Mouse (Mus musculus) neural tube, embryonic 12.5 days (tissue): Measurements from ENCODE around the gene Ttyh3. TPM values are rescaled to one million over a fixed set of nuclear protein-coding genes. Genes with fewer than 3 reads are reported as not detected.

ENCODE experiments used
- ATAC-seq: fragments of 200-750 bp; cut with Nextera tagmentation; 2 replicates; pipeline ENCODE4 v1.8.0; 2017; ENCODE audit warnings: low read depth, mild to moderate bottlenecking, moderate TSS enrichment, moderate library complexity; ENCODE audit not compliant: low FRiP score
- H3K27ac ChIP-seq: fragments of 300-500 bp; sonication (generic); 2 replicates; pipeline ENCODE4 v1.5.1; 2016
- H3K27me3 ChIP-seq: fragments of 300-500 bp; sonication (generic); replicated peaks from 2 replicates; pipeline ENCODE4 v1.6.1; 2016; ENCODE audit warnings: mild to moderate bottlenecking
- H3K36me3 ChIP-seq: fragments of 300-500 bp; sonication (generic); 2 replicates; pipeline ENCODE4 v1.6.1; 2016; ENCODE audit warnings: mild to moderate bottlenecking
- H3K4me1 ChIP-seq: fragments of 300-500 bp; sonication (generic); 2 replicates; pipeline ENCODE4 v1.6.1; 2016
- H3K4me2 ChIP-seq: fragments of 300-500 bp; sonication (generic); replicated peaks from 2 replicates; pipeline ENCODE4 v1.6.1; 2016; ENCODE audit warnings: mild to moderate bottlenecking
- H3K4me3 ChIP-seq: fragments of 300-500 bp; sonication (generic); 2 replicates; pipeline ENCODE4 v1.5.1; 2016
- H3K9ac ChIP-seq: fragments of 300-500 bp; sonication (generic); 2 replicates; pipeline ENCODE4 v1.6.1; 2016; ENCODE audit warnings: mild to moderate bottlenecking
- H3K9me3 ChIP-seq: fragments of 300-500 bp; sonication (generic); 2 replicates; pipeline ENCODE4 v1.6.1; 2016; ENCODE audit warnings: mild to moderate bottlenecking
- WGBS: fragments of 180-500 bp; shearing (Covaris S2); methylation state at CpG from one replicate; pipeline ENCODE4 v1.1.7; 2016; 5-methylcytosine and 5-hydroxymethylcytosine counted together
- polyA plus RNA-seq: library from polyadenylated mRNA; unstranded; fragments of >200 nt; fragmentation: Nextera tagmentation; extraction: Ambion mirVana; gene quantifications from 2 replicates; pipeline ENCODE4 v1.2.1, GENCODE M21; 2016

Ttyh3 gene
- polyA plus RNA-seq, 1 experiment from 2014 or later, result 83.3 TPM

GRCm38 (mm10) chr5:140622978-140623670, 25.7 kb downstream of the Ttyh3 start:
- Histone ChIP-seq H3K27me3 (no peaks in the 10 kb centered on the region), H3K4me3 (no peak overlapping the region), H3K9me3 (peaks cover 4% of the 10 kb centered on the region; the same call in 1 of the 2 replicates), H3K27ac (no peak overlapping the region), H3K4me1 (0 out of 2 replicates have a peak, but pooled peaks cover 5% of the 10 kb centered on the region), H3K9ac (no peak overlapping the region), H3K36me3 (peaks cover 72% of the 10 kb centered on the region), H3K4me2 (no peak overlapping the region)
- 95% methylated on average over 23 of the region's 23 CpGs for whole genome bisulfite sequencing
- ATAC-seq, result no peak

GRCm38 (mm10) chr5:140621517-140621916, 27.3 kb downstream of the Ttyh3 start:
- Histone ChIP-seq H3K4me3 (no peak overlapping the region), H3K27ac (no peak overlapping the region), H3K4me2 (no peak overlapping the region), H3K27me3 (no peaks in the 10 kb centered on the region), H3K9ac (no peak overlapping the region), H3K36me3 (peaks cover 61% of the 10 kb centered on the region), H3K4me1 (peaks cover 5% of the 10 kb centered on the region; the same call in 1 of the 2 replicates), H3K9me3 (no peaks in the 10 kb centered on the region)
- 72% methylated on average over 10 of the region's 10 CpGs for WGBS
- no peak for ATAC-seq

- Histone ChIP-seq H3K36me3 (peaks cover 58% of the 10 kb centered on the region), H3K27ac (no peak overlapping the region), H3K4me2 (no peak overlapping the region), H3K27me3 (no peaks in the 10 kb centered on the region), H3K9ac (no peak overlapping the region), H3K4me3 (no peak overlapping the region), H3K4me1 (peaks cover 5% of the 10 kb centered on the region; the same call in 1 of the 2 replicates), H3K9me3 (no peaks in the 10 kb centered on the region)
- no peak for ATAC-seq
- 77% methylated on average over 9 of the region's 9 CpGs for WGBS
These were observed 27.7 kb downstream of the Ttyh3 start for GRCm38 (mm10) chr5:140621092-140621491.

GRCm38 (mm10) chr5:140619895-140620736, 28.7 kb downstream of the Ttyh3 start:
- WGBS, result 60% methylated on average over 7 of the region's 7 CpGs
- H3K4me3 ChIP-seq, result peak overlapping the region; percentile 5; the same call in 1 of the 2 replicates
- ATAC-seq, result peak; percentile 42; the same call in 1 of the 2 replicates
- peaks cover 5% of the 10 kb centered on the region; the same call in 1 of the 2 replicates for H3K4me1 ChIP-seq
- no peaks in the 10 kb centered on the region for H3K9me3 ChIP-seq
- H3K9ac ChIP-seq, result no peak overlapping the region
- no peak overlapping the region for H3K27ac ChIP-seq
- H3K27me3 ChIP-seq, result no peaks in the 10 kb centered on the region
- peaks cover 52% of the 10 kb centered on the region for H3K36me3 ChIP-seq
- H3K4me2 ChIP-seq, result no peak overlapping the region

- Histone ChIP-seq H3K27ac (no peak overlapping the region), H3K4me3 (no peak overlapping the region)
- 18% methylated on average over 6 of the region's 6 CpGs for WGBS
These were observed 29.6 kb downstream of the Ttyh3 start for GRCm38 (mm10) chr5:140619151-140619771.

GRCm38 (mm10) chr5:140617714-140618113, 31.1 kb downstream of the Ttyh3 start:
- Histone ChIP-seq H3K27ac (no peak overlapping the region), H3K4me3 (no peak overlapping the region), H3K9me3 (no peaks in the 10 kb centered on the region), H3K27me3 (no peaks in the 10 kb centered on the region), H3K4me2 (no peak overlapping the region), H3K9ac (no peak overlapping the region), H3K4me1 (peaks cover 15% of the 10 kb centered on the region), H3K36me3 (peaks cover 52% of the 10 kb centered on the region)
- 79% methylated on average over 5 of the region's 5 CpGs for WGBS
- no peak for ATAC-seq

More at GRCm38 (mm10) chr5:140619151-140619771, 29.6 kb downstream of the Ttyh3 start:
- peak; percentile 55 for ATAC-seq
- H3K9ac ChIP-seq, result no peak overlapping the region
- peaks cover 10% of the 10 kb centered on the region; the same call in 1 of the 2 replicates for H3K4me1 ChIP-seq
- peaks cover 52% of the 10 kb centered on the region for H3K36me3 ChIP-seq
- no peak overlapping the region for H3K4me2 ChIP-seq
- H3K27me3 ChIP-seq, result no peaks in the 10 kb centered on the region
- no peaks in the 10 kb centered on the region for H3K9me3 ChIP-seq

DNA sequence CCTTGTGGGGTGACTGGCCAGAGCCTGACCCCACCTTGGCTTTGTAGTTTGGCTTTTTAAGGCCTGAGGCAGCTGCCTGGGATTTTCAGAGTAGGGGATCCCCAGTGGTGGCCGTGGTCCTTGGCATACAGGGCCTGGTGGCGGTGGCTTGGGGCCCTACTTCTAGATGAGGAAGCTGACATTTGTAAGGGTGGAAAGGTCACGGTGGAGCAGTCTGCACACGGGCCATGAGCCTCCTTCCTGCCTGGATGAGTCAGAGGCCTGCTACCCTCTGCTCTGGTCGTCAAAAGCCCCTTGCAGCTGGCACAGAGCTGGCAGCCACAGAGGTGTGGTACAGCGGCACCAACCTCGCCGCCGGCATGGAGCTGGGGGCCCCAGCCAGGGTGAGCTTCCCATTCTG, 32.1 kb downstream of the Ttyh3 start:
- H3K9ac ChIP-seq, result no peak overlapping the region
- peaks cover 46% of the 10 kb centered on the region for H3K36me3 ChIP-seq
- H3K27ac ChIP-seq, result peak overlapping the region; percentile 28; the same call in 1 of the 2 replicates
- H3K27me3 ChIP-seq, result no peaks in the 10 kb centered on the region; the same call in 1 of the 2 replicates
- 75% methylated on average over 9 of the region's 9 CpGs for WGBS
- no peak for ATAC-seq
- no peaks in the 10 kb centered on the region for H3K9me3 ChIP-seq
- H3K4me3 ChIP-seq, result no peak overlapping the region
- H3K4me1 ChIP-seq, result peaks cover 25% of the 10 kb centered on the region
- H3K4me2 ChIP-seq, result no peak overlapping the region

- H3K9me3 ChIP-seq, result no peaks in the 10 kb centered on the region
- H3K27ac ChIP-seq, result no peak overlapping the region
- WGBS, result 85% methylated on average over 6 of the region's 6 CpGs
- H3K4me3 ChIP-seq, result no peak overlapping the region
- peaks cover 40% of the 10 kb centered on the region for H3K36me3 ChIP-seq
- H3K4me2 ChIP-seq, result no peak overlapping the region
- H3K4me1 ChIP-seq, result peaks cover 28% of the 10 kb centered on the region
- H3K27me3 ChIP-seq, result no peaks in the 10 kb centered on the region; the same call in 1 of the 2 replicates
- no peak overlapping the region for H3K9ac ChIP-seq
- no peak for ATAC-seq
These were observed 32.7 kb downstream of the Ttyh3 start for GRCm38 (mm10) chr5:140616110-140616503.

- no peak overlapping the region for H3K27ac ChIP-seq
- WGBS, result 84% methylated on average over 10 of the region's 10 CpGs
- no peak overlapping the region for H3K4me3 ChIP-seq
- H3K36me3 ChIP-seq, result peaks cover 38% of the 10 kb centered on the region
- H3K4me1 ChIP-seq, result peaks cover 31% of the 10 kb centered on the region
- no peak for ATAC-seq
- H3K9ac ChIP-seq, result no peak overlapping the region
- no peak overlapping the region for H3K4me2 ChIP-seq
- no peaks in the 10 kb centered on the region; the same call in 1 of the 2 replicates for H3K27me3 ChIP-seq
- no peaks in the 10 kb centered on the region for H3K9me3 ChIP-seq
These were observed 33.3 kb downstream of the Ttyh3 start for GRCm38 (mm10) chr5:140615321-140616109.

DNA sequence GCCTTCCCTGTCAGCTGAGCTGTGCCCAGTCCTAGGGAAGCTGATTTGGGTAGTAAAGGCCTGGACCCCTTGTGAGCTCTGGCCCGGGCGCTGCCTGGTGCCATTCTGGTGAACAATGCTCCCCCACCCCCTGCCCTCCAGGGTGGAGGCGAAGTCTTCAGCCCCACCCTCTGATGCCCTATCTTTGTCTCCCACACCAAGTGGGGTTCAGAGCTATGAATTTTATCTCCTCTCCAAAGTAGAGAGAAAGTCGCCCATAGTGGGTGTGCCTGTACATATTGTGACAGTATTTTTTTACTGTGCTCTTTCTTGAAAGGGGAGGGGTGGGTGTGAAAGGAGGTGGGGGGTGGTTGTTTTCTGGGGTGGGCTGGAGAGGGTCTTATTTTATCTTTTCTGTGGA, 34.0 kb downstream of the Ttyh3 start:
- no peak for ATAC-seq
- no peak overlapping the region for H3K9ac ChIP-seq
- H3K4me3 ChIP-seq, result no peak overlapping the region
- no peaks in the 10 kb centered on the region for H3K9me3 ChIP-seq
- H3K27ac ChIP-seq, result no peak overlapping the region
- no peak overlapping the region for H3K4me2 ChIP-seq
- H3K36me3 ChIP-seq, result peaks cover 38% of the 10 kb centered on the region
- WGBS, result 82% methylated on average over 4 of the region's 4 CpGs
- peaks cover 38% of the 10 kb centered on the region for H3K4me1 ChIP-seq
- H3K27me3 ChIP-seq, result no peaks in the 10 kb centered on the region; the same call in 1 of the 2 replicates

GRCm38 (mm10) chr5:140614141-140614540, 34.7 kb downstream of the Ttyh3 start:
- Histone ChIP-seq H3K4me1 (peaks cover 45% of the 10 kb centered on the region), H3K27ac (no peak overlapping the region), H3K9ac (no peak overlapping the region), H3K4me2 (no peak overlapping the region), H3K4me3 (no peak overlapping the region), H3K36me3 (peaks cover 38% of the 10 kb centered on the region), H3K27me3 (no peaks in the 10 kb centered on the region; the same call in 1 of the 2 replicates), H3K9me3 (no peaks in the 10 kb centered on the region)
- 94% methylated on average over 10 of the region's 10 CpGs for WGBS
- ATAC-seq, result no peak
